Mouse (Mus musculus) thymus, postnatal 14 days (tissue): Measurements from ENCODE around the gene Dmrta2.
A peak's percentile ranks its signal among the peaks of the same experiment; 100 is the strongest.

Source experiments
- DNase-seq: peaks from one replicate; pipeline ENCODE4 v3.0.0; 2021

Dmrta2 gene

GRCm38 (mm10) chr4:109977148-109978067, at the start of gene Dmrta2:
Gene Dmrta2, plus strand, starts transcription at chr4:109978053.
- no peak for DNase-seq

DNA sequence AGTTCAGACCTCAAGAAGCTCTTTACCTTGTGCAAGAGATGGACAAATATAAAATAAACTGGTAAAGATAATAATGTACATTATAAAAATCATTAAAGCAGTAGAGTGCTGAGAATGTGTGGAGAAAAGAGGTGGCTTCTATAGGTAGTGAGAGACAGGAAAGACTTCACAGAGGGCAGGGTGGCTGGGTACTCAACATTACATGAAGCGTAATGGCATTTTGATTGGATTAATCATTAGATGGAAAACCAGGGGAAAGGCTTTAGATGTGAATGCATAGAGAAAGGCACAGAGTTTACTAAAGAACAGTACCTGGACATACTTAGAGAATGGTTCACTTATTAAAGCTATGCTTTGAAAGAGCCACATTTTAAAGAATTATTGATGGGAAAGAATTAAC, 48.8 kb upstream of the Dmrta2 start:
- no peak for DNase-seq

DNA sequence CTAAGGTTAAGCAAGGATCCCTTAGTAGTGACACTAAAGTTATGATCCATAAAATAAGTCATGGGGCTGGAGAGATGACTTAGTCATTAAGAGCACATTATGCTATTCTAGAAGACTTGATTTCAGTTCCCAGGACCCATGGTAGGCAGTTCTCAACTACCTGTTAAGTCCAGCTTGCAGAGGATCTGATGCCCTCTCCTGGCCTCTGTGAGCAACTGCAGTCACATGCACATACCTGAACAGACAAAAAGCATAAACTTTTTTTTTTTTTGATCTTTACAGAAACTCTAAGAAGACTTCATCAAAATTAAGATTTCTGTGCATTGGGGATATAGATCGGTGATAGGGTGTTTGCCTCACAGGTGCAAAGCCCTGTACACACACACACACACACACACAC, 47.4 kb upstream of the Dmrta2 start:
- peak; percentile 23 for DNase-seq

DNA sequence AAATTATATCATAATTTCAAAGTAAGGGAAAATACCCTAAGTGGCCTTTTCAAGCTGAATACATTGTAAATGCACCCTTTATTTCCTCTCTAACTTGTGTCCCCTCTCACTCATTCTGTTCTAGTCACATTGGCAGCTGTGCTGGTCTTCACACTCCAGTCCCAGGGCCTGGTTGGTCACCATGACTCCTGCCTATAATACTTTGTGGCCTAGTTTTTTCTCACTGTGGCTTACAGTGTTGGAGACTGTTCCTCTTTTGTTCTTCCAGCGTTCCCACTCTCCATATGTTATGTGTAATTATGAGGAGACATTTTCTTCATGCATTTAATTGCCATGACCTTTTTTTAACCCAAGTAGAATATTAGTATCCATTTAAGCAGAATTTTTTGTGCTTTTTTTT, 46.9 kb upstream of the Dmrta2 start:
- DNase-seq, result no peak

DNA sequence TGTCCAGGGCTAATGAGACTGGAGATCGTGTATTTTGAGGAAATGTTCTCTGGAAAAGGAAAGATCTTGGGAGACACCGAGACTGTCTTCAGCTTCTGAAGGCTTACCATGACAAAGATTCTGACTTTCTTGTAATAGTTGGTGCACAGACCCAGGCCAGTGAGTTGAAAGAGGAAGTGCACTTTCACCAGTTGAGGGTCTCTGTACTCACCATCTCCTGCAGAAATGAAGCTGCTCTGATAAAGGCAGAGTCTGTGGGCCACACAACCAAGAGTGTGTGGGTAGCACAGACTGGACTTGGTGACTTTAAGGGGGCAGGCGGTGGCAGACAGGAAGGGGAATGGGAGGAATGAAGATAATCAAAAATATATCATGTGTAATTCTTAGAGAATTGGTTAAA, 41.3 kb upstream of the Dmrta2 start:
- DNase-seq, result no peak

DNA sequence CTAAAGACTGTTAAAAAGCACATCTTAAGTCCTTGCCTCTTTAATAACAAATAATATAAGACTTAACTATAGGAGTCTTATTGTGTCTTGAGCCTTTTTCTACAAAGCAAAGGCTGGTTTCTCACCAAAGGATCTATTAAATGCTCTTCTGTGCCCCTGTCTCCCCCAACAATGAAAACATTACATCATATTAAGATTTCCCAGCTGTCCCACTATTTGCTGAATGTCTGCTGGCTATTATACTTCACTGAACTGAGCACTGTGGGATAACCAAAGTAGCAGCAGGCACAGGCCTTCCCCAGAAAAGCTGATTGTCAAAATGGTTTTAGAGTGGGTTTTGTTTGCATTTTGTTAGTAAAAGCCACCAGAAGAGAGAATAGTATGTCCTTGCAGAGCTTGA, 38.6 kb upstream of the Dmrta2 start:
- DNase-seq, result no peak

DNA sequence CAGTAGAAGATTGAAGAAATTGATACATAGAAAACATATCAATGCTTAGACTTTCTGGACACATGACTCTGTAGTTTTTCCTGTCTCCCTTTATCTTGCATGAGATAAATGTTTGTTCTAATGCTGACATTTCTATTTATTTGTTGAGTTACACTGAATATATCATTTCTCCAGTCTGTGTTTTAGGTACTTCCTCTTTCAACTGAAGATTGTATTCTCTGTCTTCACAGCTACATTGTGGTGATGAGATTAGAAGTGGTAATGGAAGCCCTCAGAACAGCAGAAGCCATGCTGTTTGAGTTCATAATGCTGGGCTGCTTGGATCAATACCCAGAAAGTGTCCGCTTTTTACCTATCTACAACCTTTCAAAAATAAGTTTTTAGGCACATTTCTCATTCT, 32.3 kb upstream of the Dmrta2 start:
- DNase-seq, result no peak

DNA sequence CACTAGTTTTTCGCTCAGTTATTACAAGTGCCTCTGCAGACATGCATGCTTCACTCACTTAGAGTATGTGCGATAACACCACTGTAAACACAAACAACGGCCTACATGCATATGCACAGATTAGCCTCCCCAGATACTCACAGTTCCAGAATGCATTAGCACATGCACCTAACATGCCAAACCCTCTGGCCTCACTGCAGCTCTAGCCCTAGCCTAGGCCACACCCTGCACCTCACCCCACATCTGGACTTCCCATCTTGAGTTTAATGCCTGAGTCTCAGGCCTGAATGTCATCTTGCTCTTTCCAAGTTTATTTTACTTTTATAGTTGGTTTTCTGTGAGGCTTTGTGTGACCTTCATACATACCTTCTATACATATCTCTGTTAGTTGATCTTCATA, 28.5 kb upstream of the Dmrta2 start:
- DNase-seq, result no peak

- DNase-seq, result no peak
These were observed 24.3 kb upstream of the Dmrta2 start for GRCm38 (mm10) chr4:109953509-109953908.

GRCm38 (mm10) chr4:109960201-109960935, 17.5 kb upstream of the Dmrta2 start:
- no peak for DNase-seq

DNA sequence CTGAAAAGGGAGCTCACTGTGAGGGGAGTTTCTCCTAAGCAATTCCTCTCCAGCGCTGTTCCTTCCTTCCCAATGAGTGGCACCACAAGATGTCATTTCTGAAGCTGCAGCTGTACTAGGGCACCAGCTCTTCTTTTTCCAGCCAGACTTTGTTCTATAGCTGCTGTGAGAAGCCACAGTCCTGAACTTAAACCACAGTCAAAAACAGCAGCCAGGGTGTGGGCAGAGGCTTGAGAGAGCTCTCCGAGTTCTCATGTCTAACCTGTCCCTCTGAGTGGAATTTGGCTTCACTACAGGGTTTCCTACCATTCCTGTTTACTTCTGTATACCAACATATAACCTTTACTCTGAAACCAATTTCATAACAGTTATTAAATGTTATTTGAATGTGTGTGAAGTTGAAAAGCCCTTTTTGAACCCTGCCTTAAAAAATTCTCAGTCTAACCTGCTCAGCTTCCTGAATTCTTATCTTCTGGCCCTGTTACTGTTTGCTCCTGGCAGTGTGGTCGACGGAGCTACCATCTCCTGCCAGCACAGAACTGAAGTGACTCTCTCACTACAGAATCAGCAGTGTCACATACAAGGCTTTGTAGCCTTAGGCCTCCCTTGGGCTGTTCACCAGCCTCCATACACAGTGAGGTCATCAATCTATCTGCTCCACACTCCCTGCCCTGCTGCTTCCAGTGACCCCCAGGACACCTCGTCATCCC, 14.1 kb upstream of the Dmrta2 start:
- no peak for DNase-seq

DNA sequence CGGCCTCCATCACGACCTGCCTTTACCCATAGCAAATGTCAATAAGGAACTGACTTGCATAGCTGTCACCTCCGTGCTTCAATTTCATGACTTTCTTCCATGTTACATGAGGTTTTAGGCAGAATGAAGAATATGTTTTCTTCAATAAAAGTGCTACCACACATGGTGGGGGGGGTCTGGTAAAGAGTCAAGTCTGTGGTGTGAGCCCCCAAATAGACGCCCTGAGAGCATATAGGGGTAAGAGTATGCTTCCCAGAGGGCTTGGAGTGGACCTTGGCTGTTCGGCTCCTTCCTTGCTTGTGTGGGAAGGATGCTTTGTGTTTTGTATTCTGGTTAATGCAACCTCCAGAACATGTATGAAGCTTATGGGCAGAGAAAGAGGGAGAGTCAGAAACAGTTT, 8.3 kb upstream of the Dmrta2 start:
- DNase-seq, result no peak

DNA sequence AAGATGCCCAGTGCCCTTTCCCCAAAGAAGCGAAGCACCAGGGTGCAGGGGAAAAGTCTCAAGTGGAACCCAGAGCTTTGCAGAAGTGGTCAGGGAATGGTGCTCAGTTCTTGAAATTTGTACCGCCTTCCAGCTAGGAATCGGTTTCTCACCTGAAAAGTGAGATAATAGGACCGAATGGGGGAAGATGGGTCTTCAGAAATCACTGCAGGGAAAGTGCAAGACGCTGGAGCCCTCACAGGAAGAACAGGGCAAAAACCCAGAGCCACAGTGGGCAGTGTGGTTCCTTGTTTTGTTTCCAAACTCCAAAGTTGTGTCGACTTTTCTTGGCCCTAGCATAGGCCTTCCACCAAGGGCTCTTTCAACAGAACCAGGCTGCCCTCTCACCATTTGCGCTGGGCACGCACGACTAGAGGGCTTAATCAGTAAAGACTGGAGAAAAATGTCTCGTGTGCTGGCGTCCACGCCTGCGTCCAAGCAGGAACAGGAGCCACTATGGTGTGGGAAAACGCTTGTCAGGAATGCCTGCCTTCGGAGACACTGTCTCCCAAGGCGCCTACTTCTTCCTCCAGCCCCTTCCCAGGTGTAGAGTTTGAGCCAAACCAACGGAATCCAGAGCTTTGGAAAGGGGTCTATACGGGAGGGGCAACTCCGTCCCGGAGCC, 3.7 kb upstream of the Dmrta2 start:
- no peak for DNase-seq

DNA sequence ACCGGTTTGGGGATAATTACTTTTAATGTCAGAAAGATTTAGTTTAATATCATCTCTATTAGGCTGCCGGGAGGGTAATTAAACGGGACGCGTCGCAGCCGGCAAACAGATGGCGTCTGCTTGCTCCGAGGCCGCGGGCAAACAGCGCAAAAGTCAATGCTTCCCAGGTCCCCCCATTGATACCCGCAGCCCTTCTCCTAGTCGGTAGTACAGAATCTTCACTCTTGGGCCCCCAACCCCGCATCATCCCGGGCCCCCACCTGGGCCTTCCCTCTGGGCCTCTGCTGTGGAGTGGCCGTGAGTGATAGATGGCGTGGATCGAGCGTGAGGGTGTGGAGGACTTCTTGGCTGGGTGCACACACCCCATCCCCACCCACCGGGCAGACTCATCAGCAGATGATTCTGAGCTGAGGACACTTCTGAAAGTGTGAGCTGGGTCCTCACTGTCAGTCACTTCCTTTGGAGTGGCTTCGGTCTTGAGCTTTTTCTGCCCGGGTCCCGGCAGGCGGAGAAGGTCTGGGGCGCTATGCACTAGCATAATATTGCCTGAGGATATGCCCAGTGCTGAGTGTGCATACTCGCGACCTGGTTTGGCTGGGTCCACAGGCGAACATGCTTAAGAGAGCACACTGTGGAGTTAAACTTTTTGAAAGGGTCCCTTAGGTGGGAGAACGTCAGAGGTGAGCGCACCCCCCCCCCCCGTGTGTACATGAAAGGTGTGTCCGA, 3.0 kb upstream of the Dmrta2 start:
- no peak for DNase-seq

DNA sequence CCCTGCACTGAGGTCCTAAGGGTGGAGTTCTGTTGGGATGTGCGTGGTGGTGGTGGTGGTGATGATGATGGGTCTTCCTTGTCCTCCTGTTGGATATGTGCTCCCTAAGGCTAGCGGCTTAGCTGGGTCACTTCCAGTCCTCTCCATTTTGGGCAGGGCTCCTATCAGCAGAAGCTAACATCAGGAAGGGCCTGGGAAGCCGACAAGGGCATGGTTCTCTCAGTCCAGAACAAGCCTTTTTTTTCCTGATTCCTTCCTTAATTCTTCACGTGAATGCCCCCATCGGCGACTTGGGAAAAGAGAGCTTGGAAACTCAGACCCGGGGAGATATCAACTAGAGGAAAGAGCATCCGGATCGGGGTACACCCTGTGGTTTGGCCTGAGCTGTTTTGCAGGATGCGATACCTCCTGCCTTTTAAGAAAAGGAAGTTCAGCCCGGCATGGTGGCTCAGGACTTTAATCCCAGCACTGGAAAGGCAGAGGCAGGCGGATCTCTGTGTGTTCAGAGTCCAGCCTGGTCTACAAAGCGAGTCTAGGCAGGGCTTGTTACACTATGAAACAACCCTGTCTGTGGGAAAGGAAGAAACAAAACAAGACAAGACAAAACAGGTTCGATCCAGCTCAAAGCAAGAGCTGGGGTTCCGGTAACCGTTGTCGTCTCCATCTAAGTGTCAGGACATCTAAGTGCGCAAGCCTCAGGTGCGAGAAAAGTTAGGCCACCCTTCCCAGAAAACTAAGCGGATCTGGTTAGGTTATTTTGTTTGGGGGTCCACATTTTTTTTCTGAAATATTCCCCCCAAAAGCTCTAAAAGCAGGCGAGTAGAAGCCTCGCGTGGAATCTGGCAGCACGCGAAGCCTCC, 2.2 kb upstream of the Dmrta2 start:
- no peak for DNase-seq

- DNase-seq, result no peak
These were observed 1.3 kb upstream of the Dmrta2 start for GRCm38 (mm10) chr4:109976273-109977147.

GRCm38 (mm10) chr4:109978068-109978857, 410 bp downstream of the Dmrta2 start:
- no peak for DNase-seq

DNA sequence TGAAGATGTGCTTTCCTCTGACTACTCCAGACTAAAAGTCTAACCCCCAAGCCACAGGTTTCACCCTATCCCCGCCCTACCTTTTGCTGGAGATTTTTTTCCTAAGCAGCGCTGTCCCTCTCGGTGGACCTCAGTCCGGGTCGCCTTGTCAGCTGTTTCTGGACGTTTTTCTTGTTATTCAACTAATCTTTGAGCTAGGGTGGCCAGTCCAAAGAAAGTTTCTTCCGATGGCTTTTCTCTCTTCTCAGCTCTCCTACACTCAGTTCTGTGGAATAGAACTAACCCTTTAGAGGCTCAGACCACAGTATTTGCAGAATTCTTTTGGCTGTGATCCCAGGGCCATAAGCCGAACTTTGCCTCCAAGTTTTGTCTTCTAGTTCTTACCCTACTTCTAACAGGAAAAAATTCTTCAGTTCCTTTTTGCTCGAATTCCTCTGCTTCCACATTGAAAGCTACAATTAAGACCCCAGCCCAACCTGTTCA, 1.0 kb downstream of the Dmrta2 start:
- DNase-seq, result no peak
